Mouse (Mus musculus): ENCODE measurements around the gene Abcb1b. TPM values are rescaled to one million over a fixed set of nuclear protein-coding genes. Genes with fewer than 3 reads are reported as not detected.

The Abcb1b gene
- total RNA-seq, 2 experiments from 2014 or later, result 5.7 to 5.9 TPM

Other genes with a start within 250 kb of the Abcb1b start
- under 1 TPM in 1 of 2 experiments, not detected in 1; 0.17 TPM for gene Rundc3b, start 175.2 kb upstream of the Abcb1b start, total RNA-seq (2021)
- 1 to 10 TPM; 3.3 to 3.9 TPM for gene Abcb1a, start 138.1 kb upstream of the Abcb1b start, total RNA-seq (2021)
- gene Abcb4, start 95.6 kb downstream of the Abcb1b start, total RNA-seq (2021), result 10 to 100 TPM; 84.6 to 95.4 TPM
- gene Crot, start 199.2 kb downstream of the Abcb1b start, total RNA-seq (2021), result 10 to 100 TPM; 26.6 to 26.7 TPM